Mouse (Mus musculus): Measurements from ENCODE around the gene Cldn10. TPM values are rescaled to one million over a fixed set of nuclear protein-coding genes. Genes with fewer than 3 reads are reported as not detected.

The Cldn10 gene
- polyA plus RNA-seq, 1 experiment from 2014 or later: 2.4 TPM

GRCm38 (mm10) chr14:118869712-118870111 lies 82.0 kb downstream of the Cldn10 start:
- Histone ChIP-seq H3K27me3 (replicated peaks) (no peaks in the 10 kb centered on the region), H3K27ac (replicated peaks) (no peak overlapping the region), H3K4me1 (no peaks in the 10 kb centered on the region), H3K4me2 (no peak overlapping the region), H3K9me3 (replicated peaks) (no peaks in the 10 kb centered on the region), H3K9ac (replicated peaks) (no peak overlapping the region), H3K36me3 (peaks cover 14% of the 10 kb centered on the region), H3K4me3 (replicated peaks) (no peak overlapping the region)
- ATAC-seq (ENCODE audit: low FRiP score): no peak
- WGBS: 91% methylated on average over 6 of the region's 6 CpGs

GRCm38 (mm10) chr14:118874126-118874525 lies 86.4 kb downstream of the Cldn10 start:
- Histone ChIP-seq H3K4me2 (no peak overlapping the region), H3K9ac (replicated peaks) (no peak overlapping the region), H3K4me1 (no peaks in the 10 kb centered on the region), H3K4me3 (replicated peaks) (no peak overlapping the region), H3K27me3 (replicated peaks) (no peaks in the 10 kb centered on the region), H3K9me3 (replicated peaks) (no peaks in the 10 kb centered on the region), H3K27ac (replicated peaks) (no peak overlapping the region), H3K36me3 (peaks cover 51% of the 10 kb centered on the region)
- ATAC-seq (ENCODE audit: low FRiP score): no peak
- 92% methylated on average over 4 of the region's 4 CpGs for WGBS

- no peak overlapping the region for H3K4me3 ChIP-seq (replicated peaks)
- H3K4me1 ChIP-seq: no peaks in the 10 kb centered on the region
- no peak overlapping the region for H3K27ac ChIP-seq (replicated peaks)
- H3K4me2 ChIP-seq: no peak overlapping the region
- no peak for ATAC-seq (ENCODE audit: low FRiP score)
- peaks cover 58% of the 10 kb centered on the region for H3K36me3 ChIP-seq
- H3K9ac ChIP-seq (replicated peaks): no peak overlapping the region
- WGBS: 76% methylated on average over 10 of the region's 10 CpGs
- H3K9me3 ChIP-seq (replicated peaks): no peaks in the 10 kb centered on the region
- H3K27me3 ChIP-seq (replicated peaks): no peaks in the 10 kb centered on the region
Observed at GRCm38 (mm10) chr14:118874786-118875415, 87.2 kb downstream of the Cldn10 start.

GRCm38 (mm10) chr14:118878346-118878910 lies 90.7 kb downstream of the Cldn10 start:
- Histone ChIP-seq H3K27me3 (replicated peaks) (no peaks in the 10 kb centered on the region), H3K9me3 (replicated peaks) (no peaks in the 10 kb centered on the region), H3K4me2 (no peak overlapping the region), H3K9ac (replicated peaks) (no peak overlapping the region), H3K4me1 (no peaks in the 10 kb centered on the region), H3K27ac (replicated peaks) (no peak overlapping the region), H3K36me3 (peaks cover 84% of the 10 kb centered on the region), H3K4me3 (replicated peaks) (no peak overlapping the region)
- 88% methylated on average over 11 of the region's 11 CpGs for WGBS
- ATAC-seq (ENCODE audit: low FRiP score): no peak

- 82% methylated on average over 10 of the region's 10 CpGs for WGBS
- H3K9ac ChIP-seq (replicated peaks): no peak overlapping the region
- ATAC-seq (ENCODE audit: low FRiP score): no peak
Observed at GRCm38 (mm10) chr14:118880696-118881095, 93.0 kb downstream of the Cldn10 start.

GRCm38 (mm10) chr14:118883344-118884249 lies 95.9 kb downstream of the Cldn10 start:
- Histone ChIP-seq H3K9ac (replicated peaks) (no peak overlapping the region), H3K27ac (replicated peaks) (no peak overlapping the region; the same call in 1 of the 2 replicates), H3K4me2 (no peak overlapping the region), H3K36me3 (peaks cover 86% of the 10 kb centered on the region), H3K9me3 (replicated peaks) (no peaks in the 10 kb centered on the region), H3K27me3 (replicated peaks) (no peaks in the 10 kb centered on the region), H3K4me3 (replicated peaks) (no peak overlapping the region), H3K4me1 (no peaks in the 10 kb centered on the region)
- 76% methylated on average over 18 of the region's 18 CpGs for WGBS
- ATAC-seq (ENCODE audit: low FRiP score): 0 out of 2 replicates have a peak, but pooled peaks have one; percentile 24

More at GRCm38 (mm10) chr14:118880696-118881095, 93.0 kb downstream of the Cldn10 start:
- no peaks in the 10 kb centered on the region for H3K4me1 ChIP-seq
- H3K36me3 ChIP-seq: peaks cover 82% of the 10 kb centered on the region
- no peaks in the 10 kb centered on the region for H3K9me3 ChIP-seq (replicated peaks)
- H3K27ac ChIP-seq (replicated peaks): no peak overlapping the region
- no peak overlapping the region for H3K4me2 ChIP-seq
- H3K27me3 ChIP-seq (replicated peaks): no peaks in the 10 kb centered on the region
- no peak overlapping the region for H3K4me3 ChIP-seq (replicated peaks)

- H3K9ac ChIP-seq (replicated peaks): no peak overlapping the region
- no peak overlapping the region for H3K27ac ChIP-seq (replicated peaks)
- H3K36me3 ChIP-seq: peaks cover 86% of the 10 kb centered on the region
- WGBS: 72% methylated on average over 7 of the region's 7 CpGs
- H3K9me3 ChIP-seq (replicated peaks): no peaks in the 10 kb centered on the region
- H3K4me2 ChIP-seq: no peak overlapping the region
- H3K4me1 ChIP-seq: no peaks in the 10 kb centered on the region
- H3K4me3 ChIP-seq (replicated peaks): no peak overlapping the region
- no peak for ATAC-seq (ENCODE audit: low FRiP score)
- no peaks in the 10 kb centered on the region for H3K27me3 ChIP-seq (replicated peaks)
Observed at GRCm38 (mm10) chr14:118884250-118884556, 96.5 kb downstream of the Cldn10 start.

- no peaks in the 10 kb centered on the region for H3K4me1 ChIP-seq
- ATAC-seq (ENCODE audit: low FRiP score): no peak
- no peaks in the 10 kb centered on the region for H3K9me3 ChIP-seq (replicated peaks)
- no peak overlapping the region for H3K9ac ChIP-seq (replicated peaks)
- H3K27me3 ChIP-seq (replicated peaks): no peaks in the 10 kb centered on the region
- 88% methylated on average over 4 of the region's 4 CpGs for WGBS
- no peak overlapping the region for H3K27ac ChIP-seq (replicated peaks)
- no peak overlapping the region for H3K4me2 ChIP-seq
- peaks cover 81% of the 10 kb centered on the region for H3K36me3 ChIP-seq
- H3K4me3 ChIP-seq (replicated peaks): no peak overlapping the region
Observed at GRCm38 (mm10) chr14:118890101-118890500, 102.4 kb downstream of the Cldn10 start.

GRCm38 (mm10) chr14:118895228-118895627 lies 107.5 kb downstream of the Cldn10 start:
- Histone ChIP-seq H3K9ac (replicated peaks) (no peak overlapping the region), H3K4me2 (no peak overlapping the region), H3K27me3 (replicated peaks) (no peaks in the 10 kb centered on the region), H3K4me3 (replicated peaks) (no peak overlapping the region), H3K27ac (replicated peaks) (no peak overlapping the region), H3K4me1 (no peaks in the 10 kb centered on the region), H3K36me3 (peaks cover 77% of the 10 kb centered on the region), H3K9me3 (replicated peaks) (no peaks in the 10 kb centered on the region)
- ATAC-seq (ENCODE audit: low FRiP score): no peak
- WGBS: 92% methylated on average over 7 of the region's 7 CpGs

- H3K4me2 ChIP-seq: no peak overlapping the region
- peaks cover 80% of the 10 kb centered on the region for H3K36me3 ChIP-seq
- H3K27ac ChIP-seq (replicated peaks): no peak overlapping the region
- H3K9me3 ChIP-seq (replicated peaks): no peaks in the 10 kb centered on the region
- no peak for ATAC-seq (ENCODE audit: low FRiP score)
- no peaks in the 10 kb centered on the region for H3K4me1 ChIP-seq
- no peaks in the 10 kb centered on the region for H3K27me3 ChIP-seq (replicated peaks)
- WGBS: 96% methylated on average over 10 of the region's 10 CpGs
- no peak overlapping the region for H3K4me3 ChIP-seq (replicated peaks)
- H3K9ac ChIP-seq (replicated peaks): no peak overlapping the region
Observed at GRCm38 (mm10) chr14:118895655-118896054, 107.9 kb downstream of the Cldn10 start.

GRCm38 (mm10) chr14:118899940-118900339 lies 112.2 kb downstream of the Cldn10 start:
- Histone ChIP-seq H3K9ac (replicated peaks) (no peak overlapping the region), H3K4me3 (replicated peaks) (no peak overlapping the region), H3K36me3 (peaks cover 87% of the 10 kb centered on the region), H3K4me1 (peaks cover 5% of the 10 kb centered on the region; the same call in 1 of the 2 replicates), H3K27me3 (replicated peaks) (no peaks in the 10 kb centered on the region), H3K9me3 (replicated peaks) (no peaks in the 10 kb centered on the region), H3K27ac (replicated peaks) (no peak overlapping the region), H3K4me2 (no peak overlapping the region)
- no peak for ATAC-seq (ENCODE audit: low FRiP score)
- 86% methylated on average over 11 of the region's 11 CpGs for WGBS

GRCm38 (mm10) chr14:118900911-118901310 lies 113.2 kb downstream of the Cldn10 start:
- Histone ChIP-seq H3K4me3 (replicated peaks) (no peak overlapping the region), H3K27ac (replicated peaks) (no peak overlapping the region), H3K9me3 (replicated peaks) (no peaks in the 10 kb centered on the region), H3K9ac (replicated peaks) (no peak overlapping the region), H3K36me3 (peaks cover 83% of the 10 kb centered on the region), H3K27me3 (replicated peaks) (no peaks in the 10 kb centered on the region), H3K4me2 (no peak overlapping the region), H3K4me1 (peaks cover 5% of the 10 kb centered on the region; the same call in 1 of the 2 replicates)
- whole genome bisulfite sequencing: 100% methylated on average over 1 of the region's 1 CpGs
- no peak for ATAC-seq (ENCODE audit: low FRiP score)

All from neural tube, embryonic 15.5 days (tissue).